Comparison of ENCODE assay signal across 9 mouse cellular contexts in genomic region chr5:45419841-45420638, GRCm38 (mm10). TPM values are rescaled to one million over a fixed set of nuclear protein-coding genes. Genes with fewer than 3 reads are reported as not detected.
DNase-seq lines count a peak whose midpoint lies in the region; ATAC-seq lines count a peak whose summit lies in the region.
"Had no signal": no experiment of that assay in that cellular context is flagged by ENCODE, and none has a peak within 500 bp of the region (broad histone marks: within the 10 kb centered on the region; RNA-seq: fewer than 3 reads in every experiment).

No protein-coding gene starts in this region.

- H3K4me3 ChIP-seq in hindbrain, embryonic 14.5 days (replicated peaks; ENCODE audit: low read length): no peak overlapping the region
- H3K4me3 ChIP-seq in liver, embryonic 13.5 days (replicated peaks): no peak overlapping the region
- H3K4me3 ChIP-seq: hindbrain, embryonic 15.5 days had no signal

- DNase-seq in CD4-positive, CD25-positive, alpha-beta regulatory T cell, adult 2 months (ENCODE audit: low read depth, low spot score): peak; percentile 19
- DNase-seq in spleen, adult 12 weeks (ENCODE audit: low spot score): peak; percentile 9
- DNase-seq in spleen, postnatal 36 days (ENCODE audit: low spot score in 2 of 2): no peak
- DNase-seq in hindbrain, embryonic 14.5 days (ENCODE audit: low spot score): no peak
- DNase-seq in liver, embryonic 13.5 days: peak; percentile 22
- no peak for DNase-seq in right cerebral cortex, adult 2 months (ENCODE audit: low spot score in 2 of 2)

- H3K9me3 ChIP-seq in hindbrain, embryonic 14.5 days (ENCODE audit: control insufficient read depth, low read length): no peaks in the 10 kb centered on the region
- no peaks in the 10 kb centered on the region for H3K9me3 ChIP-seq in liver, embryonic 13.5 days (replicated peaks)
- H3K9me3 ChIP-seq: hindbrain, embryonic 15.5 days had no signal

- 76% methylated on average over 10 of the region's 10 CpGs for WGBS in hindbrain, embryonic 14.5 days
- WGBS in liver, embryonic 13.5 days (ENCODE audit: insufficient replicate concordance): 59% methylated on average over 10 of the region's 10 CpGs

- no peak overlapping the region for H3K27ac ChIP-seq in hindbrain, embryonic 14.5 days
- no peak overlapping the region for H3K27ac ChIP-seq in liver, embryonic 13.5 days
- H3K27ac ChIP-seq: hindbrain, embryonic 15.5 days had no signal

- H3K9ac ChIP-seq in hindbrain, embryonic 14.5 days: no peak overlapping the region
- no peak overlapping the region for H3K9ac ChIP-seq in liver, embryonic 13.5 days
- H3K9ac ChIP-seq: hindbrain, embryonic 15.5 days had no signal

- no peaks in the 10 kb centered on the region for H3K4me1 ChIP-seq in hindbrain, embryonic 14.5 days (replicated peaks; ENCODE audit: control insufficient read depth, insufficient read depth, low read length)
- peaks cover 9% of the 10 kb centered on the region; the same call in 1 of the 2 replicates for H3K4me1 ChIP-seq in liver, embryonic 13.5 days (replicated peaks)
- H3K4me1 ChIP-seq: hindbrain, embryonic 15.5 days had no signal

- H3K36me3 ChIP-seq in hindbrain, embryonic 14.5 days (replicated peaks; ENCODE audit: control insufficient read depth, insufficient read depth): no peaks in the 10 kb centered on the region
- H3K36me3 ChIP-seq in liver, embryonic 13.5 days: no peaks in the 10 kb centered on the region
- H3K36me3 ChIP-seq: hindbrain, embryonic 15.5 days had no signal

- ATAC-seq in CD4-positive, CD25-positive, alpha-beta regulatory T cell, adult 4 months: no peak
- ATAC-seq in hindbrain, embryonic 14.5 days (ENCODE audit: low FRiP score): peak; percentile 23; the same call in 1 of the 2 replicates
- peak; percentile 50 for ATAC-seq in liver, embryonic 13.5 days (ENCODE audit: low read depth)
- no peak for ATAC-seq in activated CD4-positive, CD25-positive, alpha-beta regulatory T cell, adult 4 months

- no peak overlapping the region for H3K4me2 ChIP-seq in hindbrain, embryonic 14.5 days (replicated peaks)
- H3K4me2 ChIP-seq in liver, embryonic 13.5 days: no peak overlapping the region
- H3K4me2 ChIP-seq: hindbrain, embryonic 15.5 days had no signal

- H3K27me3 ChIP-seq in hindbrain, embryonic 14.5 days (ENCODE audit: control insufficient read depth, insufficient read depth, low read length): no peaks in the 10 kb centered on the region
- no peaks in the 10 kb centered on the region for H3K27me3 ChIP-seq in liver, embryonic 13.5 days
- H3K27me3 ChIP-seq: hindbrain, embryonic 15.5 days had no signal

RNA-seq across cellular contexts. Expression of gene Qdpr, which starts 30.0 kb away (rescaled TPM):
- 10 to 100 TPM; 51.4 to 58.5 TPM for polyA plus RNA-seq in CD4-positive, CD25-positive, alpha-beta regulatory T cell, adult 4 months (2017; shearing (Covaris generic))
- polyA plus RNA-seq in hindbrain, embryonic 14.5 days (2014; fragmentation: Nextera tagmentation; extraction: Ambion mirVana): 96.6 and 105 TPM in 2 replicates
- polyA plus RNA-seq in liver, embryonic 13.5 days (2015; fragmentation: Nextera tagmentation; extraction: Ambion mirVana): 73.6 and 78.6 TPM in 2 replicates
- polyA plus RNA-seq in activated CD4-positive, CD25-positive, alpha-beta regulatory T cell, adult 4 months (2017; shearing (Covaris generic)): 10 to 100 TPM; 52.0 to 60.0 TPM

RNA-seq across cellular contexts. Expression of gene Clrn2, which starts 33.5 kb away (rescaled TPM):
- not detected for polyA plus RNA-seq in CD4-positive, CD25-positive, alpha-beta regulatory T cell, adult 4 months (2017; shearing (Covaris generic))
- 0.22 and 0.35 TPM in 2 replicates for polyA plus RNA-seq in hindbrain, embryonic 14.5 days (2014; fragmentation: Nextera tagmentation; extraction: Ambion mirVana)
- not detected in 2 replicates for polyA plus RNA-seq in liver, embryonic 13.5 days (2015; fragmentation: Nextera tagmentation; extraction: Ambion mirVana)
- polyA plus RNA-seq in activated CD4-positive, CD25-positive, alpha-beta regulatory T cell, adult 4 months (2017; shearing (Covaris generic)): not detected

Comparison
In these comparisons a context has a peak if more than half of its experiments do, and no peak if none do; other contexts are left out.
1. DNase-seq: peak in CD4-positive, CD25-positive, alpha-beta regulatory T cell, adult 2 months (single experiment), spleen, adult 12 weeks (single experiment) and liver, embryonic 13.5 days (single experiment); none in spleen, postnatal 36 days (0 of 2), hindbrain, embryonic 14.5 days (single experiment) and right cerebral cortex, adult 2 months (0 of 2).
2. ATAC-seq: peak in hindbrain, embryonic 14.5 days (single experiment) and liver, embryonic 13.5 days (single experiment); none in CD4-positive, CD25-positive, alpha-beta regulatory T cell, adult 4 months (single experiment) and activated CD4-positive, CD25-positive, alpha-beta regulatory T cell, adult 4 months (single experiment).